Mouse (Mus musculus) spleen, adult 2 months (tissue): Measurements from ENCODE around the gene Gm4340. TPM values are rescaled to one million over a fixed set of nuclear protein-coding genes. Genes with fewer than 3 reads are reported as not detected.

Experiments
- DNase-seq, 2 experiments: peaks; one replicate each; pipeline versions ENCODE4 v3.0.0 to v3.0.0-alpha.2; 2012 to 2021; ENCODE audit warnings: low spot score in 2 of 2, low read depth in 1 of 2
- H3K27ac ChIP-seq: fragments of 200-500 bp; 2 replicates; pipeline ENCODE4 v1.5.1; 2012; ENCODE audit warnings: low read length, inconsistent platforms; ENCODE audit not compliant: insufficient read depth
- H3K27me3 ChIP-seq: fragments of 200-500 bp; 2 replicates; pipeline ENCODE4 v1.6.1; 2012; ENCODE audit warnings: mild to moderate bottlenecking, moderate library complexity, low read length, inconsistent platforms; ENCODE audit not compliant: control insufficient read depth, insufficient read depth
- H3K36me3 ChIP-seq: fragments of 200-500 bp; 2 replicates; pipeline ENCODE4 v1.6.1; 2012; ENCODE audit warnings: mild to moderate bottlenecking, low read length, inconsistent platforms; ENCODE audit not compliant: control insufficient read depth, insufficient read depth
- H3K4me1 ChIP-seq: fragments of 200-500 bp; 2 replicates; pipeline ENCODE4 v1.6.1; 2011; ENCODE audit warnings: inconsistent platforms; ENCODE audit not compliant: control insufficient read depth, insufficient read depth, insufficient read length
- H3K4me3 ChIP-seq: fragments of 200-500 bp; 2 replicates; pipeline ENCODE4 v1.5.1; 2011; ENCODE audit warnings: mild to moderate bottlenecking, inconsistent platforms; ENCODE audit not compliant: insufficient read depth, insufficient read length; ENCODE audit errors: extremely low read depth
- CTCF ChIP-seq: fragments of 200-500 bp; IDR thresholded peaks from 2 replicates; pipeline ENCODE4 v1.5.1; 2011; ENCODE audit warnings: mild to moderate bottlenecking, inconsistent platforms; ENCODE audit not compliant: insufficient read depth, insufficient read length, insufficient replicate concordance; ENCODE audit errors: extremely low read depth
- POLR2A ChIP-seq: fragments of 200-500 bp; IDR thresholded peaks from 2 replicates; pipeline ENCODE4 v1.6.1; 2011; ENCODE audit warnings: low read depth, low read length, inconsistent platforms
- WGBS: fragments of 180-500 bp; shearing (Covaris S2); methylation state at CpG from one replicate; pipeline ENCODE4 v1.1.7; 2018; 5-methylcytosine and 5-hydroxymethylcytosine counted together
- polyA plus RNA-seq: library from polyadenylated mRNA; depleted of rRNA; stranded (reverse); fragments of >200 nt; gene quantifications from 2 replicates; pipeline ENCODE4 v1.2.3, GENCODE M21; 2012; rRNA removed

Gm4340 gene
- polyA plus RNA-seq, 1 experiment, result not detected

- DNase-seq, result no peak
- TF ChIP-seq POLR2A, result no peak
- no peak for TF ChIP-seq CTCF
- 89% methylated on average over 5 of the region's 5 CpGs for WGBS
These were observed 20.7 kb downstream of the Gm4340 start for GRCm38 (mm10) chr10:104214527-104214926.

DNA sequence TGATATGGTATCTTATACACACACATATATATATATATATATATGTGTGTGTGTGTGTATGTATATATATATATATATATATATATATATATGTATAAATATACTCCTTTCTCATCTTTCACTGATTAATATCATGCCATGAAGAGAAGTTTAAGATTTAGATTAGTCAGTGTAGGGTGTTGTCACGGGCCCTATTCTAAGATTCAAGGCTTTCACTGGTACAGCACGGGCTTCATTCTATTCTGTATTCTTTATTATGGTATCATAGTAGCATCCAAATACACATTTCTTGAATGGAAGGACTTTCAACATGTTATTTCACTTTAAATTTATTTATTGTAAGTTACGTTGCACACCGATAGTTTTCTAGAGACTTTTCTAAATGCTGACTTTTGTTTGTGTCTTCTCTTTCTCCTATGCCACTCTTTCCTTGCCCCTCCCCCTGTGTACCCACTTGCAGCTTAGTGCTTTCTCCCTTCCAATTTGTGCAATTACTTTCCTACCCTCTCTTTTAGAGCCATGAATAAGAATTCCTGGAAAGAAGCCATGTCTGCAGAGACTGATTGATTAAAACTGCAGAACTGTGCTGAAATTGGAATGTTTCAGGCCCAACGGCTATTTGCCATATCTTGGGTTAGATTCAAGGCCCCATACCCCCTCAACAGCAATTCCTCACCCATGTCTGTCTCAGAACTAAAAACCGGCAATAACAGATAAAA lies 26.6 kb downstream of the Gm4340 start:
- Histone ChIP-seq H3K4me1 (no peaks in the 10 kb centered on the region), H3K27me3 (no peaks in the 10 kb centered on the region), H3K4me3 (no peak overlapping the region), H3K36me3 (no peaks in the 10 kb centered on the region), H3K27ac (no peak overlapping the region)
- TF ChIP-seq POLR2A, result no peak
- TF ChIP-seq CTCF, result no peak
- no peak for DNase-seq
- WGBS, result 84% methylated on average over 6 of the region's 6 CpGs

More at GRCm38 (mm10) chr10:104214527-104214926, 20.7 kb downstream of the Gm4340 start:
- Histone ChIP-seq H3K4me3 (no peak overlapping the region), H3K27me3 (no peaks in the 10 kb centered on the region), H3K4me1 (no peaks in the 10 kb centered on the region), H3K27ac (no peak overlapping the region), H3K36me3 (no peaks in the 10 kb centered on the region)

Other genes with a start within 250 kb of the Gm4340 start
- not detected in 2 replicates for gene Gm21293, start 51.1 kb upstream of the Gm4340 start, polyA plus RNA-seq
- not detected in 2 replicates for gene Gm6763, start 42.5 kb upstream of the Gm4340 start, polyA plus RNA-seq
- not detected in 2 replicates for gene Gm8764, start 34.0 kb upstream of the Gm4340 start, polyA plus RNA-seq
- not detected in 2 replicates for gene Gm21304, start 25.5 kb upstream of the Gm4340 start, polyA plus RNA-seq
- not detected in 2 replicates for gene Gm21312, start 17.0 kb upstream of the Gm4340 start, polyA plus RNA-seq
- gene Gm20765, start 8.5 kb upstream of the Gm4340 start, polyA plus RNA-seq, result not detected in 2 replicates